Mouse (Mus musculus) layer of hippocampus, postnatal 25 days (tissue): ENCODE results near the gene Sult2b1. TPM values are rescaled to one million over a fixed set of nuclear protein-coding genes. Genes with fewer than 3 reads are reported as not detected.
A peak's percentile ranks its signal among the peaks of the same experiment; 100 is the strongest.

Source experiments
- DNase-seq, 2 experiments: peaks; one replicate each; pipeline ENCODE4 v3.0.0; 2022; ENCODE audit warnings: mixed read lengths in 2 of 2, low spot score in 1 of 2; ENCODE audit errors: extremely low spot score in 1 of 2
- total RNA-seq, 2 experiments: library from RNA; stranded (reverse); gene quantifications; 2 replicates each; pipeline ENCODE4 v1.2.3; 2021

Sult2b1 gene
- total RNA-seq, 2 experiments from 2014 or later: 6.8 to 9.1 TPM

GRCm38 (mm10) chr7:45801348-45801747 lies 16.9 kb upstream of the Sult2b1 start:
- DNase-seq: peak; percentile 89 to 98

- no peak for DNase-seq
Measured at GRCm38 (mm10) chr7:45800546-45801204, 16.2 kb upstream of the Sult2b1 start.

- no peak for DNase-seq
Measured at GRCm38 (mm10) chr7:45800001-45800400, 15.5 kb upstream of the Sult2b1 start.

GRCm38 (mm10) chr7:45798931-45799330 lies 14.5 kb upstream of the Sult2b1 start:
- no peak for DNase-seq

- DNase-seq: no peak
Measured at GRCm38 (mm10) chr7:45798511-45798836, 14.0 kb upstream of the Sult2b1 start.

- DNase-seq: no peak
Measured at GRCm38 (mm10) chr7:45797661-45798510, 13.4 kb upstream of the Sult2b1 start.

- DNase-seq: no peak
Measured at GRCm38 (mm10) chr7:45796950-45797349, 12.5 kb upstream of the Sult2b1 start.

GRCm38 (mm10) chr7:45794971-45795370 lies 10.5 kb upstream of the Sult2b1 start:
- no peak for DNase-seq

- DNase-seq: no peak
Measured at GRCm38 (mm10) chr7:45793969-45794585, 9.6 kb upstream of the Sult2b1 start.

- DNase-seq: no peak
Measured at GRCm38 (mm10) chr7:45793240-45793639, 8.8 kb upstream of the Sult2b1 start.

GRCm38 (mm10) chr7:45791756-45792490 lies 7.5 kb upstream of the Sult2b1 start:
- DNase-seq: no peak

- DNase-seq: no peak
Measured at GRCm38 (mm10) chr7:45790721-45791120, 6.3 kb upstream of the Sult2b1 start.

GRCm38 (mm10) chr7:45787642-45788041 lies 3.2 kb upstream of the Sult2b1 start:
- no peak for DNase-seq

- no peak for DNase-seq
Measured at GRCm38 (mm10) chr7:45786661-45787413, 2.4 kb upstream of the Sult2b1 start.

GRCm38 (mm10) chr7:45786136-45786578 lies 1.7 kb upstream of the Sult2b1 start:
- no peak for DNase-seq

GRCm38 (mm10) chr7:45785388-45786135 lies 1.1 kb upstream of the Sult2b1 start:
- DNase-seq: no peak

- peak; percentile 63 to 70 for DNase-seq
Measured at GRCm38 (mm10) chr7:45783511-45784091, 868 bp downstream of the Sult2b1 start, which contains the start of gene Lmtk3. Lmtk3 (plus strand) TSS chr7:45783738.

GRCm38 (mm10) chr7:45782271-45782670 lies 2.2 kb downstream of the Sult2b1 start:
- DNase-seq: no peak
